Mouse (Mus musculus) telencephalon, adult 2 months (tissue): Measurements from ENCODE around the gene Fbxl19.

ENCODE experiments used
- DNase-seq: peaks from one replicate; pipeline ENCODE4 v3.0.0-alpha.2; 2011; ENCODE audit warnings: low read depth, low spot score

The Fbxl19 gene

DNA sequence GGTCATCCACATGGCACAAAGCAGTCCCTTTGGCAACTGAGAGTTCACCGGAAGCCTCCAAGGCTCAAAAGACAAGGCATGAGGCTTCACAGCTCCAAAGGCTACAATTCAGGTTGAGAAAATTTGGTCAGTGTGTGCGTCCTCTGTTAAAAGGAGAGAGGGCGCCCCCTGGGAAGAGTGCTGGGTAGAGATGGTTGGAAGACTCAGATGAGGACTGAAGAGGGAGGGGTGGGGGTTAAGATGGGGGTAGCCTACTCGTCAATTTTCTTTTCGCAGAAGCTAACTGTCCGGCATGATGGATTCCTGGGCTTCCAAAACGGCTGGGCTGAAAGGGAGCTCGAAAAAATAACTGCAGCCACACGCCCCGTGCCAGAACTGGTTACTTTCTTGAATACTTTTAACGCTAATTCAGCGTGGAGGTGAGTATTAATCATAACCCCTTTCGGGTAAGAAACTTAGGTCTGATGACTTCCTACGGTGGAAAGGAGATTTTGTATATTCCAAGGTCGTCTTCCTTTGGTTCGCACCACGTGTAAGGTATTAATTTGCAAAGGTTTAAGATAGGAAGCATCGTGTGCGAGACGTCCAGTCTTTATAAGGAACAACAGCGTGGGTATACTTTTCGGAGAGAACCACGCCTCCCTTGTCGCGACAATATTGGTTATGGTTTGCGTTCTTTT lies at the start of gene Fbxl19:
Gene Fbxl19 (plus strand): TSS at position 178 of the 680 bp plus-strand sequence.
- peak; percentile 61 for DNase-seq

GRCm38 (mm10) chr7:127698986-127699385 lies 45.4 kb upstream of the Fbxl19 start:
- no peak for DNase-seq

DNA sequence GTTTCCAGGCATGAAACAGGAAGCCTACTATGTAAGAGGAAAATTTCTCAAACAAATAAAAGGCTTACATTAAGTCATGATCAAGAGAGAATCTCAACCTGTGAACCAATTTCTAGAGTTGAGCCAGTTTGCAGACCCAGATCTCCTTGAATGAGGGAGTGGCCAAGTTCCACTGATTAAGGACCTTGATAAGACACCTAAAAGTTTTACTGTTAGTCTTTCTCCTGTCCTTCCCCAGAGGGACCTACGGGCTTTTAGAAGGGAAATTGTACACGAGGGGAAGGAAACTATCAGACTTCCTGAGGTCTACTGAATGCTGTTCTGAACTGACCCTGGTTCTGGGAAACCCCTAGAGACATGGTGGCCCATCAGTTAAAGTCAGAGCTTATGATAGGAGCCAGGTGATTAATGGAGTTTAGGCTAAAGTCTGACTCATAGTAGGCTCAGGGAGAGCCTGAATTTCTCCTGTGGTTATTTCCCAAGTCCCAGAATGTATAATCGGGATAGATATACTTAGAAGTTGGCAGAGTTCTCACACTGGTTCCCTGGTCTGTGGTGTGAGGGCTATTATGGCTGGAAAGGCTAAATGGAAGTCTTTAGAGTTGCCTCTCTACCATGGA lies 43.5 kb upstream of the Fbxl19 start:
- DNase-seq, result no peak

GRCm38 (mm10) chr7:127703561-127704178 lies 40.7 kb upstream of the Fbxl19 start:
- no peak for DNase-seq

DNA sequence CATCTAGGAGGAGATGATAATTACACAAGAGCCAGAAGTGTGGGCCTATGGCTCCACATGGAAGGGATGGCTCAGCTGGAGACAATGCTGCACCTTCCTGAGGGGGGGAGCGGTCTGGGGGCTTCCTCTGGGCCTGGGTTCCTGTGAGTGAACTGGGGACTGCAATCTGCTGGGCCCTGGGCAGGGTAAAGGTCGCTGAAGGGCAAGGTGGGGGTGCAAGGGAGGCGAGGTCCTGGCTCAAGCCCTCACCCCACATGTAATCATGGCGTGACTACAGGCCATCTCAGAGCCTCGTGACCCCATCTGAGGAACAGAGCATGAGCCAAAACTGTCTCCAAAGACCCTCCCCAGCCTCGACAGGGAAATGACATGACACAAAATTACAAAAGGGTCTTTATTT lies 39.7 kb upstream of the Fbxl19 start:
- no peak for DNase-seq

DNA sequence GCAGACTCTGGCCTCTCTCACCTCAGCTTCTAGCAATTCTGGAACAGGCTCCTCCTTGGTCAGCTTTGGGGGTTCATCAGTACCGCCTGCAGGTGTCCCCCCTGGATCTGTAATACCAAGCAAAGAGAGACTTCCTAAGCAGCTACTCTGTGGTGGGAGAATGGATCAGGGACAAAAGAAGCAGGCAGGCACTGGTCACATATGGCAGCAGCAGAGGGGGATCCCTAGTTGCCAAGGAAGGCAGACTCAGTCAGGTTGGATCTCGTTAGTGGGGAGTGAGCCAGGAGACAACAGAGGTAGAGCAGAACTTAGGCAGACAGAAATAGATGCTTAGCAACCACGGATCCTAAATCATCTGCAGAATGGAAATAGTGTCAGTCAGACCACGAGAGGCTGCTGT lies 38.6 kb upstream of the Fbxl19 start:
- DNase-seq, result no peak

GRCm38 (mm10) chr7:127707045-127707956 lies 37.0 kb upstream of the Fbxl19 start:
- no peak for DNase-seq

- DNase-seq, result no peak
Observed at GRCm38 (mm10) chr7:127707957-127708206, 36.5 kb upstream of the Fbxl19 start.

DNA sequence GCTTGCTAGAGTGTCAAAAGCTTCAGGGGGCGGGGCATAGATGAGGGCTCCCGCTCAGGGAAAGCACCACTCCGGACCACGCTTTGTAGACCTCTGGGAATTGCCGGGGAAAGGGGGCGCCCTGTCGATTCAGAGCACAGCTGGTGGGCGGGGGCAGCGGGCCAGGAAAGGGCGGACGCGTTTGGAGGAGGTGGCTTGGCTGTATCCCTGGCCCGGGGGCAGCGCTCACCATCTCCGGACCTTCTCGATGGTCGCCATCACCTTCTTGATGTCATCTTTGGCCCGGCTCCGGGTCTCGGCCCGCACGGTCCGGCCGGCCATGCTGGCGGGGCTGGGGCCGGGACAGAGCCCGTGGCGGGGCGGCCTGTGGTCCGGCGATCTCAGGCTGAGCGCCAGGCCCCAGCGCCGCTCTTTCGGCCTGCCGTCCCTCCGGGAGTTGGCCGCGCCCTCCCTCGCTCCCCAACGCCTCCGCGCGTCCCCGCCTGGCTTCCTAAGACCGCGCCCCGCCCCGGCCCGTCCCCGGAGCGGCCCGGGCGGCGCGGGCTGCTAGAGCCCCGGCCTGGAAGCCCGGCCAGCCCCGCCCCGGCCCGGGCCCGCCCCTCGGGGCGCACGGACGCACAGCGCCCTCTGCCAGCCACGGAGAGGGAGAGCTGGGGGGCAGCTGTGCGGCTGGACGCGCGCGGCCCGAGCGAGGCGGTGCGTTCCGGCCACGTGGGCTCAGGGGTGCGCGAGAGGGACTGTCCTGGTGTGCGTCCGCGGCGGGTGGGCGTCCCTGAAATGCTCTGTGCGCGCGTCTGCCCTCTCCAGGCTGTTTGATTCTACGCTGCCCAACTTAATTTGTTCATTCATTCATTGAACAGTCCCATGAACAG lies 35.9 kb upstream of the Fbxl19 start, which contains the start of gene Bcl7c:
Gene Bcl7c (minus strand): TSS at position 727 of the 872 bp plus-strand sequence.
- no peak for DNase-seq

- DNase-seq, result no peak
Observed at GRCm38 (mm10) chr7:127709261-127709979, 34.9 kb upstream of the Fbxl19 start.

- DNase-seq, result no peak
Observed at GRCm38 (mm10) chr7:127711031-127711430, 33.3 kb upstream of the Fbxl19 start.

DNA sequence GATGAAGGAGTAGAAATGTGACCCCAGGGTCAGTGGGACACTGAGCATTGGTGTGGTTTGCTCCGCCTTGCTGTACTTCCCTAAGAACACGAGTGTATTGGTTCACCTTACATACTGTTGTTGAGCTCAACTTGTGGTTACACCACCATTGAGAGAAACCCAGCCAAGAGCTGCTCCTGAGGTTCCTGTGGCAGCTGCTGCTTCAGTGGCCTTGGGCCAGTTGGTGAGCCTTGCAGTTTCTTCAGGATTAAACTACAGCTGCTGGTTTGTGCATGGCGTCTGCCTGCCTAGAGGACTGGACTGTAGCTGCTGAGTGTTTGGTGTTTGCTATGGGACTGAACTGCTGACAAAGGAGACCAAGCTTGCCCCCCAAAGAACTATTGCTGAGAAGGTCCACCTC lies 32.9 kb upstream of the Fbxl19 start:
- DNase-seq, result no peak

GRCm38 (mm10) chr7:127712461-127713385 lies 31.6 kb upstream of the Fbxl19 start, which contains the start of gene Ctf1:
TSS of gene Ctf1 (plus strand) at chr7:127712736.
- DNase-seq, result peak; percentile 62

DNA sequence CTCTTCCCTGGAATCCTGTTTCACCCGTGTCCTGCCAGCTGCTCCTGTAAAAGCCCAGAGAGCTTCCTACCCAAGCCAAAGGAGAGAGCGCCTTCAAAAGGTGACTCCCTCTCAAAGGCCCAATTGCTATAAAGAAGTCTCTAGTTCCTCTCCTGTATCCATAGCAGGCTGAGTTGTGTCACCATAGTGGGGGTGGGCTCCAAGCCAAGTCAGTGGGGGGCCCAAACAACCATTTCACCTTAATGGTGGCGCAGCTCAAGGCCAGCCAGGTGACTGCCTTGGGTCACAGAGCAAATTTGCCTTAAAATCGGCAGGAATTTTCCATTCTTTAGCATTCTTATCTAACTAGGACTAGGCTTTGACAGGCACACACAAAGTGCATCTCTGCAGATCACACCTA lies 29.5 kb upstream of the Fbxl19 start:
- no peak for DNase-seq

GRCm38 (mm10) chr7:127716992-127717391 lies 27.4 kb upstream of the Fbxl19 start:
- no peak for DNase-seq

GRCm38 (mm10) chr7:127718339-127718738 lies 26.0 kb upstream of the Fbxl19 start:
- DNase-seq, result no peak

- no peak for DNase-seq
Observed at GRCm38 (mm10) chr7:127719258-127719657, 25.1 kb upstream of the Fbxl19 start.

- DNase-seq, result no peak
Observed at GRCm38 (mm10) chr7:127725490-127725889, 18.9 kb upstream of the Fbxl19 start.

- DNase-seq, result no peak
Observed at GRCm38 (mm10) chr7:127725924-127726323, 18.4 kb upstream of the Fbxl19 start.
